Mouse (Mus musculus) left cerebral cortex, postnatal 25 days (tissue): ENCODE measurements around the gene Rap1gds1. TPM values are rescaled to one million over a fixed set of nuclear protein-coding genes. Genes with fewer than 3 reads are reported as not detected.

Source experiments
- DNase-seq, 2 experiments: peaks; one replicate each; pipeline ENCODE4 v3.0.0; 2022; ENCODE audit warnings: low spot score in 2 of 2, mixed read lengths in 1 of 2
- intact Hi-C: fragments of 180-260 bp; cut with DNase I; formaldehyde crosslinking; loops from one replicate; pipeline ENCODE4 v1.15.1; 2025
- total RNA-seq, 2 experiments: library from RNA; stranded (reverse); gene quantifications; 2 replicates each; pipeline ENCODE4 v1.2.3; 2021

Rap1gds1 gene
- total RNA-seq = 100 to 1,000 TPM; 260 to 270 TPM

DNA sequence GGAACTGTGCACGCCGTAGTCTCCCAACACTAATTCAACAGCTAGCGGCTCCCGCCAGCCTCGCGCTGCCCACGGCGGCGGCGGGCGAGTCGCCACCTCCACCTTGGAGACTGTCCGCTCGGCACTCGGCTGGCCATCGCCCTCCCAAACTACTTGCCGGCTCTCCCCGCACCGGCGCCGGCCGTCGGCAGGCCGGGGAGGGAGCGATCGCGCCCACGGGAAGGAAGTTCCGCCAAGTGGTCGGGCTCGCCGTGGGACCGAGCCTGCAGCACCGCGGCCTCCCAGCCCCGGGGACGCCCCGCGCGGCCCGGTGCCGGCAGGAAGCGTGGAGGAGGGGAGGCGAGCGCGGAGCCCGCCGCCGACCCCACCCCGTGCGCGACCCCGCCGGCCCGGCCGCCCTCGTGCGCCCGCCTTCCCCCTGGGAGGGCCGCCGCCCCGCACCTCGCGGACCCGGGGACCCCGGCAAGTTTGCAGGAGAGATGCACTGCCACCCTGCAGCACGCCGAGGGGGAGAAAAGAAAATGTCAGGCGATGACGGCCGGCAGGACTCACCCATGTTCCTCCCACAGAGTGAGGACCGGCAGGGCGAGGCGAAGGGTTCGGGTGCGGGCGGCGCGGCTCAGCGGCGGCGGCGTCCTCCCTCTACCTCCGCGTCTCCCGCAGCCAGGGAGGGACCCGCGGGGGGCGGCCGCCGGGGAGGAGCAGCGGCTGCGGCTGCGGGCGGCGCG is at the start of gene Rap1gds1:
TSS of gene Rap1gds1 (minus strand) at position 718 of the 728 bp plus-strand sequence.
- DNase-seq = peak; percentile 66 to 70
- intact Hi-C loops = loop anchor here (5.0 to 10.0 kb wide), 4 partner anchors 67 to 330 kb away; partner anchors contain the start of gene Tspan5

DNA sequence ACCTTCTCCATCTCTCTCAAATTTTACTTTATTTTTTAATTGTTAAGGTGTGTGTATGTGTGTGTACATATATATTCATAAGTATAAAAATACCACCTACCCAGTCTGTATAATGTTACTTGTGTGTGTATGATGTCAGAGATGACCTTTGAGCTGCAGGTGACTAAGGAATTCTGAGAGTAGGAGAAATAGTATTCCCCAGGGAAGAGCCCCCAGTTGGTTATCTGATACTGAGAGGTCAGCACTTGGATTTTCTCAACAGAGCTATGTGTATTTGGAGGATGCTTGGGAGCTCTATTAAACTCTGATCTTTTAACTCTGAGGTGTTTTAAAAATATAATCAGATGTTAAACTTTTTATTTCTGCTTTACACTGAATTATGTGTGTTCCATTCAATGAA is 43.4 kb upstream of the Rap1gds1 start:
- intact Hi-C loops = no loop called here

DNA sequence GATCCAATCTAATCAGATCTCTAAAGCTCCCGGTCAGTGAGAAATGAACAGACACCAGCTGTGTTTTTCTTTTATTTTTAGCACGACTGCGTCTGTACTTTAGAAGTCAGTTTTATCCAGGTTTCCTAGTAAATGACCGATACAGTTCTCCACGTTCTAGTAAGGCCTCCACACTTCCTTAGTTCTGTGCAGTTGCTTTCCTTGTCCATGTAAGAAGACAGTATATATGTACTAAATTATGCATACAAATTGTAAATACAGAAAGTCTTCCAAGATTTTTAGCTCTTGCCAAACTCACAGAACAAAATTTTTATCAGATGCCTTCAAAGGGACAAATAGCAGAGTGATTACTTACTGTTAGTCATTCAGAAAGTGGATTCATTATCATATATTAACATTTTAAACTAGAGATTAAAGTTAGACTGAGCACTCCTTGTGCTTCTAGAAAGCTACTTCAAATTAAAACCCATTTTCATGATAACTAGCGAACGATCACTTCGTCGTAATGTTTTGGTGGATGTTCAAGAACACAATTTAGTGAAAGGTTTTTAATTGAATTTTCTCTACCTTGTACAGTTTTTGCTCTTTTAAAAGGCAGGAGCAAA is 41.8 kb upstream of the Rap1gds1 start:
- intact Hi-C loops = no loop called here
- no peak for DNase-seq

More for the DNA sequence above, 43.4 kb upstream of the Rap1gds1 start:
- no peak for DNase-seq

DNA sequence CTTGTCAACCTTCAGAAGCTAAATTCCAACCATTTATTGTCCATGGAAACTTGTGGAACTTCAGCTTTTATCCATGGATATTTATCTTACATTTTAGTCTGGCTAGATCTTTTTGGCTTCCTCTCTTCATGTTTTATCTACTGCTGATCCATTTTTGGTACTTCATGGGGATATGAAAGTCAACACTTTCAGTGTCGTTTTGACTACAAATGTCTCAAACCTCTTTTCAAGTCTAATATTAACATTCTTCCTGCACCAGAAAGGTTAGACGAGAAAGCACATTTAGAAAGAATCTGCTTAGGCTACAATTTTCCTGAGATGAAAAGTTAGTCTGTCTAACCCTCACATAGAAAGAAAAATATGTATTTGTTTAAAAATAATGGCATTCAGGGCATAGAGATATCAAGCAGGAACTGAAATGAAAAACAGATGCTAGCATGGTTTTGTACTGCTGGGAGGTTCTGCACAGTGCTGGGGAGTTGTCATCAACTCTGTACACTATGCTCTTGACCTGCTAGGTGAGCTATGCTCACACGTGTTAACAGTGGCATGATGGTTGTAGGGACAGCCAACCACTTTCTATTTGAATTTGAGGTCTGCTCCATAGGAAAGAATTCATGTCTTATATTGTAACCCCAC is 37.5 kb upstream of the Rap1gds1 start:
- DNase-seq = no peak
- intact Hi-C loops = no loop called here

DNA sequence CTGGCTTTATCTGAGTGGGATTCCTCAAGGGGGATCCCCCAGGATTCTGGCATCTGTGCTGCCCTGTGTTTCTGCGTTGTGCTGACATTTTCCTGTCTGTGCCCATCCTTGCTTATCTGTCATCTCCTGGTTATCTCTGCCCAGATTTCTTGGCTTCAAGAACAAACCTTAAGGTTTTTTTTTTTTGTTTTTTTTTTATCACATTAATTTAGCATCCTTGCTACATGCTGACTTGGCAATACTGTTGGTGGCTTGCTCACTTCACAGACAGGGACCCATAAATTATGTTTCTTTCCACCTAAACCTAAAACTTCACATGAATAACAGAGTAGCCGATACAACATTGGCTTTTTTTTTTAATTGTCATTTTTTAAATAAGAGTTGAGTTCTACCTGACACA is 36.9 kb upstream of the Rap1gds1 start:
- intact Hi-C loops = no loop called here
- no peak for DNase-seq

DNA sequence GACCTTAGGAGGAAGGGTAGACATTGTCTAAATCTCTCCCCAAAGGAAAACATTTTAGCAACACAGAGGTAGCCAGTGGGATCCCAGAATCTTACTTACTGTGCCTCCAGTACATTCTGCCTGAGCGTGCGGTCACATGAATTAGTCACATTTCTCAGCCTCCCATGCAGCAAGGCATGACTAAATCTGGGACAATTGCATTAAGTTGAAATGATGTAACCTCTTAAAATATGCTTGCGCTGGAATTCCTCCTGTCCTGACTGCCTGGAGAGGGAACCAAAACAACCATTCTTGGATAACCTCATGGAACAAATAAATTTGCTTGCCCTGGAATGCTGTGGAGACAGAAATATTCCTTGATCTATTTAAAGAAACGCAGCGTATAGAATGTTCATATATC is 33.2 kb upstream of the Rap1gds1 start:
- peak in 1 of 2 experiments; percentile 85 for DNase-seq
- intact Hi-C loops = no loop called here

DNA sequence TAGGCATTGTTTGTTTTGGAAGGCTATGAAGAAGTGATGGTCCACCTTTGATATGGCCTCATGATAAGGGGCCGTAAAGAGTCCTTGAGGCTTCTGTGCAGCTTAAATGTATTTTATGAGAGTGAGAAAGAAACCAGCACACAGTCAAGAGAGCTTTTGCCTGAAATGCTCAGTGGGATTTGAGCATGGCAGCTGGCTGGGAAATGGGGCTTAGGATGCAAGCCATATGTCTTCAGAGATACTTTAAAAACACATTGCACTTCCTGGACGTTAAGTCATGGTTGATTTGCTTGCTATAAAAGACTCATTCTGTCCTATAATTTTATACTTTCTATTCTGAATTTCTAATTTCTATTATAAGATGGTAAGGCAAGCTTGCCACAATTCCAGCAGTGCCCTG is 28.9 kb upstream of the Rap1gds1 start:
- peak; percentile 29 to 86 for DNase-seq
- intact Hi-C loops = no loop called here

DNA sequence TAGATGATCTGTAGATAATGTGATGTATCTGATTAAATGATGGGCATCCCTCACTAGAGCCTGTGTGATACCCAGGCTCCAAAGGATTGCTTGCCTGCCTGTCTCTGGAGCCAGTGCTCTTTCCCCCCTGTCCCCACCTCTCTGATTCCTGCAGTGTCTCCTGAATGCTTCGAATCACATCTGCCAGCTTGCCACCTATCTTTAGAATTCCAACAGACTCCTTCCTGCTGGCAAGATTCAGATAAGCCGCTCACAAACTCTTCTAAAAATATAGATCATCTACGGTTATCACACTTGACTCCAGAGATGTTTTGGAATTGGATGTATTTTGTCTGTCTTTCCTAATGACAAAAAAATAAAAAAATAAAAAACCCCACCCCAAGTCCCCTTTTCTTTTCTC is 28.3 kb upstream of the Rap1gds1 start:
- intact Hi-C loops = no loop called here
- DNase-seq = peak in 1 of 2 experiments; percentile 73

DNA sequence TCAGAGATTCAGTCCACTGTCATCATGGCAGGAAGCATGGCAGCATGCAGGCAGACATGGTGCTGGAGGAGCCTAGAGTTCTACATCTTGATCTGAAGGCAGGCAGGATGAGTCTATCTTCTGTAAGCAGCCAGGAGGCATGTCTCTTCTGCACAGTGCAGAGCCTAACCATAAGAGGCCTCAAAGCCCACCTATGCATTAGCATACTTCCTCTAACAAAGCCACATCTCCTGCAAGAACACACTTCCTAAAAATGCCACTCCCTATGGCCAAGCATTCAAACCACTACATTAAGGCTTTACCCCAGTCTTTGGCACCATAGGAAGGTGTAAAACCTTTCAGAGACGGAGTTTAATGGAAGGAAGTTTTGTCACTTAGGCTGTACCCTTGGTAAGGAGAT is 26.9 kb upstream of the Rap1gds1 start:
- intact Hi-C loops = no loop called here
- DNase-seq = no peak

DNA sequence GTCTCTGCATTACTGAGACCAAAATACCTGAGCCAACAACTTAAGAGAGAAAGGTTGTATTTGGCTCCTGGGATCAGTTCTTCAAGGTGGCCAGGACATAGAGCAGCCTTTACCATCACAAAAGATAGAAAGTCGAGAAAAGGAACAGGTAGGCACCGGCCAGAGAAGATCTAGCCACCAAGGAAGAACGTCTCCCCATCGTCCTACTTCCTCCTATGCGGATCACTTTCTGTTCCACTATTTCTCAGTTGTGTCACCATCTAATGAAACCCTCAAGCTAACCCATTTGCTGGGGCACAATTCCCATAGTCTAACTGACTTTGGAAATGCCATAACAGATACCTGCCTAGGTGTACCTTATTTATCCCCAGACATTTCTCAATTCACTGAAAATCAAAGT is 24.3 kb upstream of the Rap1gds1 start:
- no peak for DNase-seq
- intact Hi-C loops = no loop called here

DNA sequence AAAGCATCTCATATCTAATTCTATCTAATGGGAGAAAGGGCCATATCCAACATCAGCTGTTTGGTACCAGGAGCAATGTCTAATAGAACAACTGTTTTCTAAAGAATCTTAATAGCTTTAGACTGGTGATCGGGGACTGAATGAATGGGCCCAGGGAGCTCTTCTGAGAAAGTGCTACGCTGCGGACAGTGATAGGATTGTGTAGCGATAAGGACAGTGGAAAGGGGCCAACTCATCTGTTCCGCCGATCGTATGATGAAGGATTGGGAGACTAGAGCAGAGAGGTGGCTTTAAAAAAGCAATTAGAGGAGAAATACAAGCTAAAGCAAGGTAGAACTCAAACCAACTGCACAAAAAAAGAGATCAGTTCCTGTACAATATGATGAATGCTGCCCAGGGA is 20.9 kb upstream of the Rap1gds1 start:
- no peak for DNase-seq
- intact Hi-C loops = no loop called here

DNA sequence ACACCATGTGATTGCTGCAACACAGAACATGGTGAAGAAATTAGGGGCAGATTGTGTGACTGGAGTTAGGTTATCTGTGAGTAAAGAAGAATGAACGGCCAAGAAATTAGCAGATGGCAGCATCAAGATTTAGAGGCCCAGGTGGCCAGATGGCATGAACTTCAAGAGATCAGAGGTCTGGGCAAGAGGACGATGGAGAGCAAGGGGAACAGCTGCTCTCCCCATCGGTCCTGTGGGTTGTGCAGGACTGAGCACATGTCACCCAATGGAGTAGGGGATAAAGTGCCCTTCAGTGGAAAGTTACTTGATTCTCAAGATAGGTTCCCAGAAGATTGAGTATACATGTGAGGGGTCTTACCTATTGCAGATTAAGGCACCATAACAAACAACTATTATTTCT is 13.5 kb upstream of the Rap1gds1 start:
- intact Hi-C loops = no loop called here
- DNase-seq = no peak

DNA sequence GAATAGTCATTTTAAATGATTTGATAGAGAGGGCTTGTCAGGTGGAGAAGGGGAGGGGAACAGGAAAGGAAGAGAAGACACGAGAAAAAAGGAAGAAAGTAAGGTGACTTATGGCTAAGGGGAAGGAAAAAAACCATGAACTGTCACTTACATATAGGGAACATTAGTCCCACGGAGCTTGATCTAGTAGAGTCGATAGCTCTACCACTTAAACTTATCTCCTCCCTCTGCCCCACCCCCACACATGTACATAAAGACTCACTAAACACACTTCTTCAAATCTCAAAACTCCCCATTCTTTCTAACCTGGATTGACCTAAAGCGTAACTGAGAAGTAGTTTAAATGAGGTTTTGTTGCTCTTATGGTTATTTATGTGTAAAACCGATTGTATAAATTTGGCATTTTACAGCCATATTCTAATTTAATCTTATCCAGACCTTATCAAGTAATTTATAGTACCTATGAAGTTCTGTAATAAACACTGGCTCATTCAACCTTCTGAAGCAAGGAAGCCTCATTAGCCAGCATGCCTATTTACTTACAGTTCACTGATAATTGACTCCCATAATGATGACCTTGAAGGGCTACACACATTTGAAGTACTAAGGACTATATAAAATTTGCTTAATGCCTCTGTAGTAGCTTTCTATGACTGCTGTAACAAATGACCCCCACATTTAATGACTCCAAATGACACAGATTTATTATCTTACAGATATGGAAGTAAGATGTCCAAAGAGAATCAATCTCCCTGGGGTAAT is 9.0 kb upstream of the Rap1gds1 start:
- intact Hi-C loops = no loop called here
- DNase-seq = no peak

DNA sequence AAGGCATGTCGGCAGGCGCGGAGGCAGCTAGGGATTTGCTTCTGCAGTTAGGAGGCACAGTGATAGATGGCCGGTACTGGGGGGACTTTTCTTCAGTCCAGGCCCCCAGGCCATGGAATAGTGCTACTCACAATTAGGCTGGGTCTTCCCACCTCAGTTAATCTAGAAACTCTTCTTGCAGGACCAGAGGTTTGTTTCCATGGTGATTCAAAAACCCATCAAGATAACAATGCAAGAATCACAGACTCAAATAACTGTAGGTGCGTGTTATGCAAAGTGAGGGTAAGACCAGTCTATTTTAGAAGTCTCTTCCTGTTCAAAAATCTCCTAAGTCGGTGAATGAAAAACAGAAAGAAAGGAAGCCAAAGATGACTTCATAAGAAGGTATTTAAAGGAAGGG is 4.8 kb upstream of the Rap1gds1 start:
- intact Hi-C loops = loop anchor here (5.0 to 10.0 kb wide), 3 partner anchors 112 to 335 kb away; partner anchors contain the start of gene Tspan5
- DNase-seq = no peak

DNA sequence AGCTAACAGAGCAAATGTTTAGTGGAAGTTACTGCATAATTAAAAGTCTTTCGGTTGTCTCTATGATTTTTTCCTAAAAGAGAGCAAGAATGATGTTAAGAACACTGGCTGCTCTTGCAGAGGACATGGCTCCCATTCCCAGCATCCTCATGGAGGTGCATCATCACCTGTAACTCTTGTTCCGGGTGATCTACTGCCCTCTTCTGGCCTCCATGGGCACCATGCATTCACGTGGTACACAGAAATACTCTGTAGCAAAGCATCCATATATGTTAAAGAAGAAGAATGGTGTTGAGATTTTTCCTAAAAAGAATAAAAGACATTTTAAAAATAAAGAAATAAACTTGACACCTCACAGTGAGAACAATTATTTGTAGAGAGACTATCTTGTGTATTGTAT is 3.0 kb upstream of the Rap1gds1 start:
- intact Hi-C loops = loop anchor here (5.0 to 10.0 kb wide), 3 partner anchors 113 to 333 kb away; partner anchors contain the start of gene Tspan5
- DNase-seq = no peak

DNA sequence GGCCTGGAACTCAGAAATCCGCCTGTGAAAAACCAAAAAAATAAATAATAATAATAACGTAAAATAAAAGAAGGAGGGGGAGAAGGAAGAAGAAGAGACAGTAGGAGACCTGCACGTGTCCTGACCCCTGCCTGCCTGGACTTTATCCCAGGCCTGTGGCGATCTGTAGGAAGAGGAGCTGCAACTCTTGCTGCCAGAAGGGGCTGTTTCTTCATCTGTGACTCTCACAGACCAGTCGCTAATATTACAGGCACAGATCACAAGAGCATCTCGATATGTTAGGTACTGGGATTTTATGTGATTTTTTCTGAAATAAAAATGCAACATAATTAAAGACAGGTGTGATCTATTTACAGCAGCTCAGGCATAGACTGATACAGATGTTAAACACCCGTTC is 1.1 kb upstream of the Rap1gds1 start:
- DNase-seq = no peak
- intact Hi-C loops = loop anchor here (5.0 to 10.0 kb wide), 3 partner anchors 111 to 331 kb away; partner anchors contain the start of gene Tspan5

DNA sequence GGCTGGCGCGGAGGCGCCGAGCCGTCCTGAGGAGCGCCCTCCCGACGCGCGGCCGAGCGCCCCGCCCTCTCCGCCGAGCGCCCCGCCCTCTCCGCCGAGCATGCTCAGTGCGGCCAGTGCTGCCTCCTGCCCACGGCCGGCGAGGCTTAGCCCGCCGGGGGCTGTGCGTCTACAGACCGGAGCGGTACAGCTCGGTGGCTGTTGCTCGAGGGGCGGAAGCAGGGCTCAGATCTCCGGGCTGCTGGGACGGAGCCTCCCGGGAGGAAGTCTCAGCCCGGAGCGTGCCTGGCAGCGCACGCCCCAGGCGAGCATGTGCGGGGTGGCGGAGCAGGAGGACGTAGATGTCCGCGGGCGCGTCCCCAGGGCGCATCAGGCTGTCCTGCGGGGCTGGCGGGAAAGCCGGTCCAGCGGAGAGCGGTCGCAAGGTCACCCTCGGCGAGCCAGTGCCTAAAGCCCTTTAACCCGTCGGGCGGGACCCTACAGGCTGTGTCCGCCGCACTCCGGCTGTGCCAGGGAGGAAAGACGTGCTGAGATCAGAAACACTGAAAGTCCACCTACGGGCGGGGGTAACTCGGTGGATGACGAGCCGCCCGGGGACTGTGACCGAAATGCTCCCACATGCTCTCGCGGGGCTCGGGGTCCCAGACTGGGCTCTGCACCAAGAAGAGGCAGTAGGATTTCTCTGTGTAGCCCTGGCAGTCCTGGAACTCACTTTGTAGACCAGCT is 495 bp upstream of the Rap1gds1 start:
- peak; percentile 86 to 91 for DNase-seq
- intact Hi-C loops = loop anchor here (5.0 to 10.0 kb wide), 3 partner anchors 111 to 331 kb away; partner anchors contain the start of gene Tspan5

DNA sequence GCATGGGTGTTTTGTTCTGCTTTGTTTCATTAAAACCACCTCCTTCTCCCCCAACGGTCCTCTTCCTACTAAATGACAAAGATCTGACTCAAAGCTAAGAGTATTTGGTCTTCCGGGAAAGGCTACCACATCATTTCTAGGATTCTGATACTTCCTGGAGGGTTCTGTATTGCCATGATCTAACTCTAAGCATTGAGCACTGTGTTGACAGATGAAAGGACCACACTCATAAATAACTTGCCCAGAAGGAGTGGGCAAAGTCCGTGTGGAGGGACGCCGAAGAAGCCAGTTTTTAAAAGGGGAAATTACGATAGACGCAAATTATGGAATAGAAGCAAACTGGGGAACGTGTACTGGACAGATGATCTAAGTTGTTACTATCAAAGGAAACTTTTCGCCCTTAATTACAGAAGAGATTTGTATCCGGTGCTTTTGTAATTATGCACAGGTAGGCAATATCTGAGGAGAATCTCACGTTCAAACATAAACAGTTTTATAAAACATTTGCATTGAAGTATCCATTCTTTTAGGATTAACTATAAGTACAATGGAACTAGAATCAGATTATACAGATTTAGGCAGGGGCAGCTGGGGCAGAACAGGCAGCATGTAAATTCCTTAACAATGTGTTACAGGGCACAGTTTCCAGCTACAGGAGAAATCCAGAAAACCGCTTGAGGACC is 1.1 kb downstream of the Rap1gds1 start:
- intact Hi-C loops = loop anchor here (5.0 to 10.0 kb wide), 3 partner anchors 67 to 329 kb away; partner anchors contain the start of gene Tspan5
- DNase-seq = no peak

DNA sequence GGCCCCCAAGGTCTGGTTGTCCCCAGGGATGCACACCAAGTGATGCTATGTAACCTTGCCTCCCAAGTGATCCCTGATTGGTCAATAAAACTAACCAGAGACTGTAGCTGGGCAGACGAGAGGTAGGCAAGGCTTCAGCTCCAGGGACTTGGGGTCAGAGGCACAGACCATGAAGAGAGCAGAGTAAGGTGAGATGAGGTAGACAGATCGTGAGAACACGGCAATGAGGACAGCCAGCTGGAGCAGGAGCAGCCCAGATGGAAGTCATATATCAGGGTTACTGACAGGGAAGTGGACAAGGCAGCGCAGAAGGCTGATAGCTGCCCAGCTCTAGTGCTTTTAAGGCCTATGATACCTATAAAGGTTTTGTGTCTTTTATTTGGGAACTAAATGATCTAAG is 5.5 kb downstream of the Rap1gds1 start:
- no peak for DNase-seq
- intact Hi-C loops = no loop called here
